Mouse (Mus musculus): ENCODE results near the gene Tmem8b. TPM values are rescaled to one million over a fixed set of nuclear protein-coding genes. Genes with fewer than 3 reads are reported as not detected.

Gene Tmem8b
- polyA plus RNA-seq, 1 experiment from 2014 or later = 16.2 TPM

DNA sequence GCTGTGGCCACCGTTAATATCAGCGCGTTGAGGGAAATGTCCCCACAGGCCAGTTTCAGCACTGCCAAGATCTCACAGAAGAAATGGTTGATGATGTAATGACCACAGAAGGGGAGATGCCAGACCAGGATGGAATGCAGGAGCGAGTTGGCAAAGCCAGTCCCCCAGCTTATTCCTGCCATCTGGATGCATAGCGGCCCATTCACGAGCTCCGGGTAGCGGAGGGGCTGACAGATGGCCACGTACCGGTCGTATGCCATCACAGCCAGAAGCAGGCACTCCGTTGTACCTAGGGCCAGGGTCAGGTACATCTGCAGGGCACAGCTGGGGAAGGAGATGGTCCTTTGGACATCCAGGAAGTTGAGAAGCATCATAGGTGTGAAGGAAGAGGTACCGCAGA is 27.8 kb downstream of the Tmem8b start:
- no peak overlapping the region for H3K9ac ChIP-seq (replicated peaks)
- no peaks in the 10 kb centered on the region for H3K4me1 ChIP-seq
- H3K36me3 ChIP-seq = no peaks in the 10 kb centered on the region
- H3K4me3 ChIP-seq = no peak overlapping the region
- H3K27ac ChIP-seq (replicated peaks) = no peak overlapping the region
- ATAC-seq (replicated peaks) = 0 out of 2 replicates have a peak, but pooled peaks have one; percentile 32
- no peaks in the 10 kb centered on the region for H3K9me3 ChIP-seq
- H3K4me2 ChIP-seq (replicated peaks) = no peak overlapping the region
- WGBS = 71% methylated on average over 13 of the region's 13 CpGs
- no peaks in the 10 kb centered on the region for H3K27me3 ChIP-seq

DNA sequence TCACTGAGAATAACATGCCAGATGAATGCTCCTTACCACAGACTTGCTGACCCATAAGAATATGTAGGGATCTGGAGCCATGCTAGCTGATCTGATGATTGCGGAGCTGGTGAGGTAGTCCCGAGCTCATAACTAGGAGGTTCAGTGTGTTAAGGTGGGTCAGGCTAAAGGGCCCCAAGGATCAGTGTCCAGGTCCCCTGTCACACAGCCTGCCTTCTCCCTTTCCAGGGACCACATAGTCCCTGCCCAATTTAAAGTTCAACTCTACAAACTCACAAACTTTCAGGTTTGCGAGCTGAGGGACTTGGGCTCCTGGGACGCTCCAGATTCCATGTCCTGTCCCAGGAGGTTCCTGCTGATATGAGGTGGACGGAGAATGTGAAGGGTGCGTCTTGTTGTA is 31.9 kb downstream of the Tmem8b start, which contains the start of gene Olfr70:
Olfr70 (minus strand) TSS at position 101 of the 400 bp plus-strand sequence.
- H3K27ac ChIP-seq (replicated peaks) = no peak within 1 kb of the TSS

DNA sequence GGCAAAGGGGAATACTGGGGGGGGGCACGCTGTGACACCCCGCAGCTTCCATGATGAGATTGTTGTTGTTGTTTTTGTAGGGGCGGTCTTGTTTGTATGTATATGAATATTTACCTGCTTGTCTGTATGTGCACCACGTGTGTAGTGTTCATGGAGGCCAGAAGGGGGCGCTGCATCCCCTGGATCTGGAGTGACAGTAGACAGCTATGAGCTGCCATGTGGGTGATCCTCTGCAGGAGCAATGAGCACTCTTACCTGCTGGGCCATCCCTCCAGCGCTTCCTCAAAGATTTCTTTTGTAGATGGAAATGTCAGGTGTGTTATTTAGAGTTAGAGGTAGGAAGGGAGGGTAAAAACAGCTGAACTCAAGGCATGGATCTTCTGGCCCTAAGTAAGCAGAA is 34.7 kb downstream of the Tmem8b start:
- 76% methylated on average over 6 of the region's 6 CpGs for WGBS
- Histone ChIP-seq H3K4me1 (no peaks in the 10 kb centered on the region), H3K4me3 (no peak overlapping the region)

More for the DNA sequence above, 31.9 kb downstream of the Tmem8b start, which contains the start of gene Olfr70:
- Histone ChIP-seq H3K36me3 (no peaks in the 10 kb centered on the region), H3K9me3 (no peaks in the 10 kb centered on the region), H3K9ac (replicated peaks) (no peak within 1 kb of the TSS), H3K4me2 (replicated peaks) (no peak within 1 kb of the TSS), H3K27me3 (no peaks in the 10 kb centered on the region), H3K4me1 (no peaks in the 10 kb centered on the region), H3K4me3 (no peak within 1 kb of the TSS)
- 90% methylated on average over 6 of the region's 6 CpGs for WGBS
- ATAC-seq (replicated peaks) = no peak

DNA sequence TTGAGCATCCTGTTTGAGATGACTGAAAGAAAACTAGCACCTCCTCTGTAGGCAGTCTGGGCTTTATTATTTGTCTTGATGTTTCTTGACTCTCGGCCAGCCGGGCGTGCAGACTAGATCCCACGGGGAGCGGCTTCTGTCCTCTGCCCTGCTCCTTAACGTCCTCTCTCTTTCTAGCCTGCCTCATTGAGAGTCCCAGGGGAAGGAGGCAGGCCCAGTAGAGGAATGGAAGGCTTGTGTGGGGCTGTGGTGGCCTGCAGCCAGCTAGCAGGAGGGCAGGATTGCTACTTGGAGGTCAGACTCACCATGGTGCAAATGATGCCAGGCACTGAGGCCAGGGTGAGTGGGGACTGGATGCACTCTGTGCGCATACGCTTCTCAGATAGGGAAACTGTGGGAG is 35.1 kb downstream of the Tmem8b start:
- ATAC-seq (replicated peaks) = no peak
- Histone ChIP-seq H3K36me3 (no peaks in the 10 kb centered on the region), H3K9me3 (no peaks in the 10 kb centered on the region), H3K4me3 (no peak overlapping the region), H3K4me1 (no peaks in the 10 kb centered on the region), H3K27ac (replicated peaks) (no peak overlapping the region), H3K9ac (replicated peaks) (no peak overlapping the region), H3K27me3 (no peaks in the 10 kb centered on the region), H3K4me2 (replicated peaks) (no peak overlapping the region)
- WGBS = 85% methylated on average over 8 of the region's 8 CpGs

More for the DNA sequence above, 34.7 kb downstream of the Tmem8b start:
- H3K9ac ChIP-seq (replicated peaks) = no peak overlapping the region
- H3K4me2 ChIP-seq (replicated peaks) = no peak overlapping the region
- ATAC-seq (replicated peaks) = no peak
- no peak overlapping the region for H3K27ac ChIP-seq (replicated peaks)
- no peaks in the 10 kb centered on the region for H3K9me3 ChIP-seq
- H3K36me3 ChIP-seq = no peaks in the 10 kb centered on the region
- no peaks in the 10 kb centered on the region for H3K27me3 ChIP-seq

DNA sequence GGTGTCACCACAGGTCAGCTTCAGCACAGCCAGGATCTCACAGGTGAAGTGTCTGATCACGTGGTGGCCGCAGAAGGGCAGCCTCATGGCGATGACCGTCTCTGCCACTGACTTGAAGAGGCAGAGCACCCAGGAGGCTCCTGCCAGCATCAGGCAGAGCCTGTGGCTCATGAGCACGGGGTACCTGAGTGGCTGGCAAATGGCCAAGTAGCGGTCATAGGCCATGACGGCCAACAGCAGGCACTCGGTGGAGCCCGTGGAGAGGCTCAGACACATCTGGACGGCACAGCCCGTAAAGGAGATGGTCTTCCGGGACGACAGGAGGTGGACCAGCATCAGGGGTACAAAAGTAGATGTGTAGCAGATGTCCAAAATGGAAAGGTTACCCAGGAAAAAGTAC is 37.2 kb downstream of the Tmem8b start:
- ATAC-seq (replicated peaks) = no peak

DNA sequence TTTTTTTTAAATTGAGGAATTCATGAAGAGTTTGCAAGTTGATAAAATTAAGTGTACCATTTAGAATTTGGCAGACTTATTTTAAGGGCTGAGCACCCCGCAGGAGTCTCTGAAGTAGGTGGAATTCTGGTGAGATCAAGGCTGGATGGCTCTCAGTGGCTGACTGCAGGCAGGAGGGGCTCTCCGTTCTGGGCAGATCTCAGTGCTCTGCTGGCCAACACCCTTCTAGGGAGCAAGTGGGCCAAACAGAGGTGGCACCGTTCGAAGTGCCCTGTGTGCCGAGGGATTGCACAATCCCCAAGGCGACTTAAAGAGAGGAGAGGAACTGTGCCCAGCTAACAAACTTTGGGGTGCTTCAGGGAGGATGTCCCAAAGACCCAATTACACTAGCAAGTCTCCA is 41.1 kb downstream of the Tmem8b start, which contains the start of gene Olfr71:
Olfr71 (minus strand) TSS at position 387 of the 400 bp plus-strand sequence.
- ATAC-seq (replicated peaks) = no peak
- H3K4me2 ChIP-seq (replicated peaks) = no peak within 1 kb of the TSS
- H3K27ac ChIP-seq (replicated peaks) = no peak within 1 kb of the TSS
- no peak within 1 kb of the TSS for H3K4me3 ChIP-seq
- no peak within 1 kb of the TSS for H3K9ac ChIP-seq (replicated peaks)
- H3K9me3 ChIP-seq = no peaks in the 10 kb centered on the region
- no peaks in the 10 kb centered on the region for H3K27me3 ChIP-seq
- H3K36me3 ChIP-seq = no peaks in the 10 kb centered on the region
- WGBS = 79% methylated on average over 6 of the region's 6 CpGs
- H3K4me1 ChIP-seq = peaks cover 5% of the 10 kb centered on the region

More for the DNA sequence above, 37.2 kb downstream of the Tmem8b start:
- Histone ChIP-seq H3K36me3 (no peaks in the 10 kb centered on the region), H3K4me2 (replicated peaks) (no peak overlapping the region), H3K9ac (replicated peaks) (no peak overlapping the region), H3K27ac (replicated peaks) (no peak overlapping the region), H3K4me3 (no peak overlapping the region), H3K9me3 (no peaks in the 10 kb centered on the region), H3K4me1 (no peaks in the 10 kb centered on the region), H3K27me3 (no peaks in the 10 kb centered on the region)
- 84% methylated on average over 13 of the region's 13 CpGs for WGBS

DNA sequence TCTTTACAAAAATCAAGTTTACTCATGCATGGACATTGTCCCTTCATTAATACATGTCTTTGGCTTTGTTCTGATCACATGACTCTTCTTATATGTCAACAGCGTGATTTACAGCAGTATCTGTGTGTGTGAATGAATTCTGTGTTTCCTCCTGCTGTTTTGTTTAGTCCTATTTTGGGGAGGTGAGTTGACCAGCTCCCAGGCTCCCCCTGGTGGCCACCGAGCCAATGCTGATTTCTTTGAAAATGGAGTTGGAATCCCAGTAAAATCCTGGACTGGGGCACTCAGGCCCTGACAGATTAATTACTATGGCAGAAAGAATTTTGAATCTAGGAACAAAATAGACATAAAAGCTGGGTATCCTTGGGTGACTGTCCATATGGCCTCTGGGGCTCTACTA is 43.0 kb downstream of the Tmem8b start:
- 0 out of 2 replicates have a peak, but pooled peaks cover 2% of the 10 kb centered on the region for H3K27me3 ChIP-seq
- no peak overlapping the region for H3K4me2 ChIP-seq (replicated peaks)
- ATAC-seq (replicated peaks) = no peak
- H3K36me3 ChIP-seq = no peaks in the 10 kb centered on the region
- H3K9me3 ChIP-seq = no peaks in the 10 kb centered on the region
- H3K4me3 ChIP-seq = no peak overlapping the region
- peaks cover 5% of the 10 kb centered on the region for H3K4me1 ChIP-seq
- 0% methylated on average over 2 of the region's 2 CpGs for WGBS
- H3K27ac ChIP-seq (replicated peaks) = no peak overlapping the region
- H3K9ac ChIP-seq (replicated peaks) = no peak overlapping the region

DNA sequence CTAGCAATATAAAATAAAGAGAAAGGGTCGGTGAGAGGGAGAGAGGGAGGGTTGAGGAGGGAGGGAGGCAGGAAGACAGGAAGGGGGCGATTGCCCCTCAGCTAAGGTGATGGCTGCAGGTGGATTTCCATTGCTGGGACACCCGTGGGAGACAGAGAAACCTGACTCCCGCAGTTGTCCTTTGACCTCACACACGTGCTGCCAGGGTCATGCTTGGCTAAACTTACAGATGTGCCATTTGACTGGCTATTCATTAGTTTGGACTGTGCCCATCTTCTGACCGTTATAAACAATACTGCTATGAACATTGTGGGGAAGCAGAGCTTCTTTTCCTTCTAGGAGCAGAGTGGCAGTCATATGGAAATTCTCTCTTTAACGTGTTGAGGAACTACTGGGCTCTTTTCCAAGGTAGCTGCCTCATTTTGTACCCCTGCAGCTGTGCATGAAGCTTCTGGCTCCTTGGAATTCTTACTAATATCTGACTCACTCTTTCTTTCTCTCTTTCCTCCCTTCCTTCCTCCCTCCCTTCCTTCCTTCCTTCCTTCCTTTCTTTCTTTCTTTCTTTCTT is 45.0 kb downstream of the Tmem8b start:
- no peak overlapping the region for H3K9ac ChIP-seq (replicated peaks)
- no peak overlapping the region for H3K4me3 ChIP-seq
- no peak for ATAC-seq (replicated peaks)
- H3K27ac ChIP-seq (replicated peaks) = no peak overlapping the region
- WGBS = 37% methylated on average over 7 of the region's 7 CpGs
- no peak overlapping the region for H3K4me2 ChIP-seq (replicated peaks)
- H3K9me3 ChIP-seq = no peaks in the 10 kb centered on the region
- H3K4me1 ChIP-seq = peaks cover 5% of the 10 kb centered on the region
- H3K36me3 ChIP-seq = no peaks in the 10 kb centered on the region
- H3K27me3 ChIP-seq = 0 out of 2 replicates have a peak, but pooled peaks cover 2% of the 10 kb centered on the region

DNA sequence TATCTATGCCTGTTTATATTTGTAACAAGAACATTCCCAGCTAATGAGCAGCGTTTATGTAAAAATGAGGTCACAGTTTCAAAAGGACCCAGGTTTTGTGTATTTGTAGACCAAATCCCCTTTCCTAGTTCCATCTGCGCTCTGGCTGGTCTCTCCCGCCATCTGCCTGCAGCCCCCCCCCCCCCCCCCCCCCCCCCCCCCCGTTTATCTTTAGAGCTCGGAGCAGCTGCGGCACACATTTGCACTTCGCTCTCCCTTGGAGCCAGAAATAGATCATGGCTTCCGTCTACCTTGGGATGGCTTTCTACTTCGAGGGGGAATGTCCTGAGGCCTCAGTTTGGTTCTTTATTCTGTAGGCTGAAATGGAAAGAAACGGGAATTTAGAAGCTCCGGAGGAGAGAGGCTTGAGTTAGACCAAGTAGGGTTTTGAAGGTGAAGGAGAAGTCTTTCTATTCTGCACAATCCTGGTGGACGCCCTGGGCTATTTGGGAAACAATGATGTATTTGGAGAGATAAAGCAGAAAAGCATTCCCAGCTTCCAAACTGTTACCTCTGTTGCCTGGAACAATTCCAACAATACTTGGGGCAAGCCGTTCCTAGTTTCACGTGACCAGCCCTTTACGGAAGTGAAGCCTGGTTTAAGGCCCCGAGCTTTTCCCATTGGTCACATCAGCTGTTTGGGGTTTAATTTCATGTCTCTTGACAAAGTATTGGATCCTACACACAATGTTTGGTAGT is 51.9 kb downstream of the Tmem8b start:
- no peaks in the 10 kb centered on the region for H3K36me3 ChIP-seq
- no peak overlapping the region for H3K4me3 ChIP-seq
- 47% methylated on average over 14 of the region's 16 CpGs for WGBS
- peaks cover 10% of the 10 kb centered on the region; the same call in 1 of the 2 replicates for H3K4me1 ChIP-seq
- 0 out of 2 replicates have a peak, but pooled peaks cover 2% of the 10 kb centered on the region for H3K27me3 ChIP-seq
- no peak overlapping the region for H3K4me2 ChIP-seq (replicated peaks)
- H3K27ac ChIP-seq (replicated peaks) = peak overlapping the region; percentile 72
- no peak; the same call in 1 of the 2 replicates for ATAC-seq (replicated peaks)
- no peaks in the 10 kb centered on the region for H3K9me3 ChIP-seq
- H3K9ac ChIP-seq (replicated peaks) = no peak overlapping the region

DNA sequence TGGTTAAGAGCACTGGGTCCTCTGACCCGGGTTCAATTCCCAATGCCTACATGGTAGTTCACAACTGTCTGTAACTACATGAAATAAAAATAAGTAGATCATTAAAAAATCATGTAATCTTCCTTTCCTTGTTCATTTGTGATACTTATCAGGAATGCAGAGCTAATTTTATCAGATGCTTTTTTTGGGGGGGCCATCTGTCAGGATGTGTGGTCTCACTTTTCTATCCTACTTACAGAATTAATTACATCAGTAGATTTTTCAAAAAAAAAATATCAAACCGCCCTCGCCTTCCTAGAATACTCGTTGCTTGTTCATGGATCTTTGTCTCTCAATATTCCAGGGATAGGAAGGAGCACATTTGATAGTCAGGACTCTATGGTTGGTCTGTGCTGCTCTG is 53.4 kb downstream of the Tmem8b start:
- Histone ChIP-seq H3K27ac (replicated peaks) (peak overlapping the region; percentile 56; the same call in 1 of the 2 replicates), H3K4me2 (replicated peaks) (no peak overlapping the region), H3K4me1 (peaks cover 10% of the 10 kb centered on the region; the same call in 1 of the 2 replicates), H3K9me3 (no peaks in the 10 kb centered on the region), H3K36me3 (no peaks in the 10 kb centered on the region), H3K9ac (replicated peaks) (no peak overlapping the region), H3K4me3 (no peak overlapping the region), H3K27me3 (no peaks in the 10 kb centered on the region)
- WGBS = 84% methylated on average over 4 of the region's 4 CpGs
- no peak for ATAC-seq (replicated peaks)

DNA sequence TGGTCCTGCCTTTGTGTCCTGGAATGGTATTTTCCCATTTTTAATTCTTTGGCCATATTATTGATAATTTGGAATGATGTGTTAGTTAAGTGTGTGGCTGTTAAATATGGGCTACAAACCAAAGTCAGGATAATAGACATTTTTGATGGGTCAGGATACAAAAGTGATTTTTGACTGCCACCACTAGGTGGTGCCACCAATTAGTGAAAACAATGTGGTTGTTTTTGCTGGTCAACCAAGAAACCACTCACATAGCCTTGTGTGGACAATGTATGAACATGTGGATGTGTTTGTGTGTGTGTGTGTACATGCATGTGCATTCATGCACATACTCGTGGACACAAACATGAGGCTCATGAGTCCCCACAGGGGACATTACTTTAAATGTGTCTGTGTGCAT is 56.0 kb downstream of the Tmem8b start:
- Histone ChIP-seq H3K36me3 (no peaks in the 10 kb centered on the region), H3K9me3 (no peaks in the 10 kb centered on the region), H3K4me2 (replicated peaks) (no peak overlapping the region), H3K9ac (replicated peaks) (no peak overlapping the region), H3K4me1 (peaks cover 10% of the 10 kb centered on the region; the same call in 1 of the 2 replicates), H3K27ac (replicated peaks) (no peak overlapping the region), H3K27me3 (no peaks in the 10 kb centered on the region), H3K4me3 (no peak overlapping the region)
- no peak for ATAC-seq (replicated peaks)
- WGBS = 46% methylated on average over 1 of the region's 1 CpGs

DNA sequence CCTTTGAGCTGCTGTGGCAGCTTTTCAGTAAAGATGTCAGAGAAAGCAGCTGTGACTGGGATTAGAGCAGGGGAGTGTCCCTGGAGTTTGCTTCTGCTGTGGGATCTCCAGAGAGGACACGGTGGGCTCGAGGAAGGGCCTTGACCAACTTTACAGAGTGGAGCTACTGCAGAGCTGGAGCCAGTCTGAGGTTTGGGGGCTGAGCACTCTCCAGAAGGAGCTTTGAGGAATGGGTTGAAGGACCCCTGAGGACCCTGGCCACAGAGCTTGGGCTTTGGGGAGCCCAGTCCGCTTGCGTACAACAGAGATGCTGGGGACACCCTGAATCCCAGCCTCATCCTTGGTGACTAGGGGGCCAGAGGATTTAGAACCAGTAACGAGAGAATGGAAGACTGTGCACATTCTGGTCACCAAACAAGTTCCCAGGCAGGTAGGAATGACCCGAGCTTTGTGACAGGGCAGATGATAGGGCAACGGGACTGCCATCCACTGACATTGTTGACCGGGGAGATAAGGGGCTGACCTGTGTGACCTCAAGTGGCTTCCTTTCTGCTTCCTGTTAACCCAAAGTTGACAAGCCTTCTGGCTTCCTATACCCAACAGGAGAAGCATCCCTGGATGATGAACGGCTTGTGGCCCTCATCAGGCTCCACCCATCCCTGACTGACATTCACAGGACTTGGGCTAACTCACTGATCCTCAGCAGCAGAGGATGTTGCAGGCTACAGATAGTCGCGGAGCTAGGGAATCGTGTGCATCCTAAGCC is 57.6 kb downstream of the Tmem8b start:
- ATAC-seq (replicated peaks) = no peak
- Histone ChIP-seq H3K36me3 (no peaks in the 10 kb centered on the region), H3K9me3 (no peaks in the 10 kb centered on the region), H3K4me2 (replicated peaks) (no peak overlapping the region), H3K4me3 (no peak overlapping the region), H3K27ac (replicated peaks) (no peak overlapping the region), H3K9ac (replicated peaks) (no peak overlapping the region), H3K4me1 (no peaks in the 10 kb centered on the region), H3K27me3 (no peaks in the 10 kb centered on the region)
- WGBS = 80% methylated on average over 12 of the region's 12 CpGs
